Mouse (Mus musculus) embryonic facial prominence, embryonic 12.5 days (tissue): ENCODE data around the gene Cfap299. TPM values are rescaled to one million over a fixed set of nuclear protein-coding genes. Genes with fewer than 3 reads are reported as not detected.

Source experiments
- ATAC-seq: fragments of 200-750 bp; cut with Nextera tagmentation; 2 replicates; pipeline ENCODE4 v1.8.0; 2017; ENCODE audit not compliant: insufficient number of reproducible peaks, insufficient read depth, low FRiP score, low TSS enrichment
- H3K27ac ChIP-seq: fragments of 300-500 bp; sonication (generic); 2 replicates; pipeline ENCODE4 v1.5.1; 2016; ENCODE audit warnings: mild to moderate bottlenecking
- H3K27me3 ChIP-seq: fragments of 300-500 bp; sonication (generic); 2 replicates; pipeline ENCODE4 v1.6.1; 2016; ENCODE audit warnings: mild to moderate bottlenecking, moderate library complexity
- H3K36me3 ChIP-seq: fragments of 300-500 bp; sonication (generic); 2 replicates; pipeline ENCODE4 v1.6.1; 2016; ENCODE audit warnings: mild to moderate bottlenecking
- H3K4me1 ChIP-seq: fragments of 300-500 bp; sonication (generic); 2 replicates; pipeline ENCODE4 v1.6.1; 2016
- H3K4me2 ChIP-seq: fragments of 300-500 bp; sonication (generic); replicated peaks from 2 replicates; pipeline ENCODE4 v1.6.1; 2016; ENCODE audit warnings: mild to moderate bottlenecking, moderate library complexity
- H3K4me3 ChIP-seq: fragments of 300-500 bp; sonication (generic); 2 replicates; pipeline ENCODE4 v1.5.1; 2016; ENCODE audit warnings: mild to moderate bottlenecking
- H3K9ac ChIP-seq: fragments of 300-500 bp; sonication (generic); 2 replicates; pipeline ENCODE4 v1.6.1; 2016; ENCODE audit warnings: mild to moderate bottlenecking, moderate library complexity
- H3K9me3 ChIP-seq: fragments of 300-500 bp; sonication (generic); 2 replicates; pipeline ENCODE4 v1.6.1; 2016; ENCODE audit warnings: mild to moderate bottlenecking, moderate library complexity
- WGBS: fragments of 180-500 bp; shearing (Covaris S2); methylation state at CpG from one replicate; pipeline ENCODE4 v1.1.7; 2016; 5-methylcytosine and 5-hydroxymethylcytosine counted together
- polyA plus RNA-seq: library from polyadenylated mRNA; unstranded; fragments of >200 nt; fragmentation: Nextera tagmentation; extraction: Ambion mirVana; gene quantifications from 2 replicates; pipeline ENCODE4 v1.2.1, GENCODE M21; 2016

Cfap299 gene
- polyA plus RNA-seq, 1 experiment from 2014 or later = 0.83 TPM

- peaks cover 5% of the 10 kb centered on the region for H3K4me1 ChIP-seq
- no peak overlapping the region for H3K4me3 ChIP-seq
- H3K4me2 ChIP-seq = no peak overlapping the region
- no peaks in the 10 kb centered on the region for H3K9me3 ChIP-seq
- 0 out of 2 replicates have a peak, but pooled peaks cover 2% of the 10 kb centered on the region for H3K27me3 ChIP-seq
- H3K9ac ChIP-seq = no peak overlapping the region
- WGBS = 29% methylated on average over 5 of the region's 5 CpGs
- ATAC-seq = no peak
- H3K27ac ChIP-seq = no peak overlapping the region
- H3K36me3 ChIP-seq = no peaks in the 10 kb centered on the region
Measured at GRCm38 (mm10) chr5:98703963-98704362, 374.9 kb downstream of the Cfap299 start.

GRCm38 (mm10) chr5:98706597-98706996, 377.5 kb downstream of the Cfap299 start:
- 68% methylated on average over 4 of the region's 4 CpGs for WGBS
- H3K27me3 ChIP-seq = no peaks in the 10 kb centered on the region
- no peak overlapping the region for H3K9ac ChIP-seq
- H3K9me3 ChIP-seq = no peaks in the 10 kb centered on the region
- no peak overlapping the region for H3K27ac ChIP-seq
- H3K36me3 ChIP-seq = no peaks in the 10 kb centered on the region
- H3K4me1 ChIP-seq = peaks cover 5% of the 10 kb centered on the region
- no peak for ATAC-seq
- no peak overlapping the region for H3K4me3 ChIP-seq
- H3K4me2 ChIP-seq = no peak overlapping the region

- no peaks in the 10 kb centered on the region for H3K4me1 ChIP-seq
- WGBS = 66% methylated on average over 2 of the region's 2 CpGs
- no peaks in the 10 kb centered on the region for H3K27me3 ChIP-seq
- no peaks in the 10 kb centered on the region for H3K36me3 ChIP-seq
- H3K4me2 ChIP-seq = no peak overlapping the region
- no peak overlapping the region for H3K9ac ChIP-seq
- ATAC-seq = no peak
- no peak overlapping the region for H3K27ac ChIP-seq
- no peak overlapping the region for H3K4me3 ChIP-seq
- no peaks in the 10 kb centered on the region for H3K9me3 ChIP-seq
Measured at GRCm38 (mm10) chr5:98715392-98715791, 386.3 kb downstream of the Cfap299 start.

DNA sequence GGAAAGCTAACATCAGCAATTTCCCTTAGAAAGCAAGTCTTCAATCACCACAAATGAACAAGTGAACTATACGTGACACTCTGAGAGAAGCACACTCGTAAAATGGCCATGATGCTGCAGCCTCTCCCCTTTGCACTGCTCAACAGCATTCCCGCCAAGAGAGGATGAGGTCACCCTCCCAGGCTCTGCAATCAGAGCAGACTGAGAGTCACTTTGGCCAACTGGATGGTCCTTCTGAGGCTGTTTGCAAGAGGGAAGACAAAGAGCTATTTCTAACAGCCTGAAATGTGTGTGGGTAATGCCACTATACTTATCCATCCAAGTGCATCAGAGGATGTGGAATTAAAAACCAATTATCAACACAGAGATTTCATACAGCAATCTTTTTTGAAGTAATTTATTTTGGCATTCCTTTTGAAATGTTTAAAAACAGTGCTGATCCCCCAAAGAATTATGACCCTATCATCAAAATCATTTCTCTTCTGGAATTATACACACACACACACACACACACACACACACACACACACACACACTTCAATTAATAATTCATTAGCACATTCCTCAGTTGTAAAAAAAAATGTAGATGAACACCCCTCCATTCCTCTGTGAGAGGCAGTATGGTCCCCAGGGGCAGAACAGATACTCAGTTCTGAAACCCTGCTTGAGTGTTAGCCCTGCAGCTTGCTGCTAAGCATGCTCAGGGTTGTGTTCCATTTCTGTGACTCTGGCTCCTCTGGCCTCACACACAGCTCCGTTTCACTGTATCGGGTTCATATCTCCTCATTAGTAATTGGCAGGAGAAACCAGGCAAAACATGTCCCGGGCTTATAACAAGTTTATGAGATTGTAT, 403.3 kb downstream of the Cfap299 start:
- Histone ChIP-seq H3K27me3 (no peaks in the 10 kb centered on the region), H3K4me2 (no peak overlapping the region), H3K27ac (no peak overlapping the region), H3K9me3 (no peaks in the 10 kb centered on the region), H3K4me1 (no peaks in the 10 kb centered on the region), H3K36me3 (no peaks in the 10 kb centered on the region), H3K4me3 (no peak overlapping the region), H3K9ac (no peak overlapping the region)
- 66% methylated on average over 6 of the region's 6 CpGs for WGBS
- ATAC-seq = 0 out of 2 replicates have a peak, but pooled peaks have one; percentile 52

GRCm38 (mm10) chr5:98733010-98733399, 403.9 kb downstream of the Cfap299 start:
- Histone ChIP-seq H3K4me1 (no peaks in the 10 kb centered on the region), H3K36me3 (no peaks in the 10 kb centered on the region), H3K9ac (no peak overlapping the region), H3K4me2 (no peak overlapping the region), H3K4me3 (no peak overlapping the region), H3K9me3 (no peaks in the 10 kb centered on the region), H3K27me3 (no peaks in the 10 kb centered on the region), H3K27ac (no peak overlapping the region)
- WGBS = 50% methylated on average over 2 of the region's 2 CpGs
- no peak for ATAC-seq

DNA sequence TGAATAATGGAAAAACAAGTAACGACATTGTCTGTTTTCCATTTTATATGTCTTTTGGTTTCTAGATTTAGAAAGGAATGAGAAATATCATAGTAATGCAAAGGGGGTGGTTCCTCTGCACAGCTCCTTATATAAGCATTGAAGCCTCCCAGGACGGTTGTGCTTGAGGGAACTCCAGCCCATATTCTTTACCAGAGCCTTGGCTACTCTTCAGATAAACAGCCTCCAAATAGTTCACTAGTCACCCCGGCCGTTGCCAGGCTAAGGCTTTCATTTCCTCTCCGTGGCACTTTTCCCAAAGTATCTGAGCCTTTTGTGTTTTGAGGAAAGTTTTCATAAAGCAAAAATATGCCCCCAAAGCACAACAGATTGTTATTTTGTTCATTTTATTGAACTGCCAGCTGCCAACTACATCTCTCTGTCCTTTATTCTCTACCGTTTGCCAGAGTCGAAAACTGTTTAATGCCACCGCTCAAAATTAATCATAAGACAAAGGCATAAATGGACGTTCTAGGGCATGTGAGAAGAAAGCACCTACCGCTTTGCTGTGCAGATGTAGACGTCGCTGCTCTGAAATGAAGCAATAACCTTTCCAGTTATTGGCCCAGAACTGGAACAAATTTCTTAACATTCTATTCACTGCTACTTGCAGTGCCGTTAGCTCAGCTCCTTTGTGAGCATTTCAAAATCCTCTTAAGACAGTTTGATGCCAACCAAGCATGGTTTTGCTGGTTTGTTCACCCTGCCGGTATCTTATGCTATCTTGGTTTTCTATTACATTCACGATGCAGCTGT, 433.0 kb downstream of the Cfap299 start:
- Histone ChIP-seq H3K4me2 (no peak overlapping the region), H3K9ac (no peak overlapping the region), H3K27me3 (no peaks in the 10 kb centered on the region), H3K36me3 (no peaks in the 10 kb centered on the region), H3K4me3 (no peak overlapping the region), H3K4me1 (no peaks in the 10 kb centered on the region), H3K27ac (no peak overlapping the region), H3K9me3 (no peaks in the 10 kb centered on the region)
- ATAC-seq = no peak
- 83% methylated on average over 15 of the region's 15 CpGs for WGBS

GRCm38 (mm10) chr5:98778588-98778987, 449.5 kb downstream of the Cfap299 start:
- Histone ChIP-seq H3K4me2 (no peak overlapping the region), H3K9me3 (no peaks in the 10 kb centered on the region), H3K4me3 (no peak overlapping the region), H3K27me3 (no peaks in the 10 kb centered on the region), H3K27ac (no peak overlapping the region), H3K9ac (no peak overlapping the region), H3K4me1 (no peaks in the 10 kb centered on the region), H3K36me3 (no peaks in the 10 kb centered on the region)
- WGBS = 88% methylated on average over 4 of the region's 4 CpGs
- ATAC-seq = no peak

- Histone ChIP-seq H3K27ac (no peak overlapping the region), H3K4me2 (no peak overlapping the region), H3K4me1 (no peaks in the 10 kb centered on the region), H3K9ac (no peak overlapping the region), H3K4me3 (no peak overlapping the region), H3K27me3 (no peaks in the 10 kb centered on the region), H3K36me3 (no peaks in the 10 kb centered on the region), H3K9me3 (no peaks in the 10 kb centered on the region)
- ATAC-seq = no peak
- WGBS = 94% methylated on average over 7 of the region's 7 CpGs
Measured at GRCm38 (mm10) chr5:98782066-98782465, 453.0 kb downstream of the Cfap299 start.

DNA sequence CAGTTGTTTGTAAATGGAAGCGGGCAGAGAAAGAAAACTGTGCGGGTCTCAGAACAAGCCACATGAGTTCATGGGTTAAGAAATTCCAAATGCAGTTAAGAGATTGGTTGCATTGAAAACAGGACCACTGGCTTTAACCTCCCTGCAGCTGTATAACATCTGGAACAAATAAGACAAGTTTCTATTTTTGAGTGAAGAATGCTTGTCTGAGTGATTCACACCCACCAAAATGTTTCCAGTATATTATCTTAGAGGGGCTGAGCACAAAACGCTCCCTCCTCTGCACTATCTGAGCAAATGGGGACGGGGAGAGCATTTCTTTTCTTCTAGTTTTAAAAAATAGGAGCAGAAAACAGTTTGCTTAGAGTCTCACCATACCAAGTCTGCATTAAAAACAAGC, 458.6 kb downstream of the Cfap299 start:
- Histone ChIP-seq H3K27ac (no peak overlapping the region), H3K4me3 (no peak overlapping the region)
- WGBS = 30% methylated on average over 4 of the region's 4 CpGs

DNA sequence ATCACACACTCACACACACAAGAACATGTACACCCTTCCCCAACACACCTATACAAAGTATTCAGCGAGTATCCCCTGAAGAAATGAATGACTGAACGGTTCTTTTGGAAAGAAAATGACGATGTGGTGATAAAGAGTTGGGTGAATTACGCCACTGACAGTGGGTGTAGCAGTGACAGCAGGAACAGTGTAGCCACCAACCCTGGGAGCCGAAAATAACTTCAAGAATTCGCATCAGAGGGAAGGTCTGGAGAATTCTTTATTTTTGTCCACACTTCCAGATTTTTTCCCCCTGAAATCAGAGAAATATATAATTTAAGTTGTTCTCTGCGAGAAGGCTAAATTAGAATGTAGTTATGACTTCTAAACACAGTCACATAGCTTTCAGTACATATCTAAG, 459.5 kb downstream of the Cfap299 start:
- Histone ChIP-seq H3K9me3 (no peaks in the 10 kb centered on the region), H3K36me3 (no peaks in the 10 kb centered on the region), H3K27ac (no peak overlapping the region), H3K4me3 (no peak overlapping the region), H3K4me2 (no peak overlapping the region), H3K4me1 (0 out of 2 replicates have a peak, but pooled peaks cover 3% of the 10 kb centered on the region), H3K9ac (no peak overlapping the region), H3K27me3 (no peaks in the 10 kb centered on the region)
- 87% methylated on average over 7 of the region's 7 CpGs for WGBS
- ATAC-seq = no peak

More for the DNA sequence above, 458.6 kb downstream of the Cfap299 start:
- Histone ChIP-seq H3K4me1 (0 out of 2 replicates have a peak, but pooled peaks cover 3% of the 10 kb centered on the region), H3K9ac (no peak overlapping the region), H3K36me3 (no peaks in the 10 kb centered on the region), H3K27me3 (no peaks in the 10 kb centered on the region), H3K9me3 (no peaks in the 10 kb centered on the region), H3K4me2 (no peak overlapping the region)
- no peak for ATAC-seq

GRCm38 (mm10) chr5:98790894-98791607, 461.9 kb downstream of the Cfap299 start:
- Histone ChIP-seq H3K27me3 (no peaks in the 10 kb centered on the region), H3K4me3 (no peak overlapping the region), H3K27ac (no peak overlapping the region), H3K9me3 (no peaks in the 10 kb centered on the region), H3K4me1 (0 out of 2 replicates have a peak, but pooled peaks cover 3% of the 10 kb centered on the region), H3K9ac (no peak overlapping the region), H3K36me3 (no peaks in the 10 kb centered on the region), H3K4me2 (no peak overlapping the region)
- ATAC-seq = no peak
- 53% methylated on average over 7 of the region's 7 CpGs for WGBS
